Mouse (Mus musculus) forebrain, embryonic 11.5 days (tissue): ENCODE measurements around the gene Hjurp. TPM values are rescaled to one million over a fixed set of nuclear protein-coding genes. Genes with fewer than 3 reads are reported as not detected.

ENCODE experiments used
- ATAC-seq: fragments of 200-750 bp; cut with Nextera tagmentation; replicated peaks from 2 replicates; pipeline ENCODE4 v1.8.0; 2017; ENCODE audit warnings: moderate TSS enrichment; ENCODE audit not compliant: low FRiP score
- DNase-seq: peaks from one replicate; pipeline ENCODE4 v3.0.0-alpha.2; 2017; ENCODE audit warnings: low spot score
- H3K27ac ChIP-seq: fragments of 300-500 bp; sonication (generic); 2 replicates; pipeline ENCODE4 v1.5.1; 2014; ENCODE audit warnings: low read depth, low read length
- H3K27me3 ChIP-seq: fragments of 300-500 bp; sonication (generic); 2 replicates; pipeline ENCODE4 v1.6.1; 2014; ENCODE audit warnings: mild to moderate bottlenecking, low read length, mixed read lengths; ENCODE audit not compliant: control insufficient read depth, insufficient read depth
- H3K36me3 ChIP-seq: fragments of 300-500 bp; sonication (generic); 2 replicates; pipeline ENCODE4 v1.6.1; 2014; ENCODE audit warnings: mild to moderate bottlenecking, low read length, moderate library complexity, mixed read lengths; ENCODE audit not compliant: control insufficient read depth, insufficient read depth
- H3K4me1 ChIP-seq: fragments of 300-500 bp; sonication (generic); replicated peaks from 2 replicates; pipeline ENCODE4 v1.6.1; 2014; ENCODE audit warnings: low read length, mixed read lengths; ENCODE audit not compliant: control insufficient read depth, insufficient read depth
- H3K4me2 ChIP-seq: fragments of 300-500 bp; sonication (generic); 2 replicates; pipeline ENCODE4 v1.6.1; 2014; ENCODE audit warnings: low read depth, mild to moderate bottlenecking, low read length, moderate library complexity, mixed read lengths; ENCODE audit not compliant: severe bottlenecking
- H3K4me3 ChIP-seq: fragments of 300-500 bp; sonication (generic); 2 replicates; pipeline ENCODE4 v1.5.1; 2014; ENCODE audit warnings: low read depth, low read length
- H3K9ac ChIP-seq: fragments of 300-500 bp; sonication (generic); 2 replicates; pipeline ENCODE4 v1.6.1; 2014; ENCODE audit warnings: low read length
- H3K9me3 ChIP-seq: fragments of 300-500 bp; sonication (generic); 2 replicates; pipeline ENCODE4 v1.6.1; 2016; ENCODE audit warnings: low read length, mixed read lengths; ENCODE audit not compliant: control insufficient read depth
- WGBS: fragments of 180-500 bp; shearing (Covaris S2); extraction: QIAGEN DNeasy Blood & Tissue Kit; methylation state at CpG from one replicate; pipeline ENCODE4 v1.1.7; 2014; 5-methylcytosine and 5-hydroxymethylcytosine counted together
- polyA plus RNA-seq: library from polyadenylated mRNA; unstranded; fragments of >200 nt; fragmentation: Nextera tagmentation; extraction: Ambion mirVana; gene quantifications from 2 replicates; pipeline ENCODE4 v1.2.1, GENCODE M21; 2014

The Hjurp gene
- polyA plus RNA-seq, 1 experiment from 2014 or later: 223 TPM

DNA sequence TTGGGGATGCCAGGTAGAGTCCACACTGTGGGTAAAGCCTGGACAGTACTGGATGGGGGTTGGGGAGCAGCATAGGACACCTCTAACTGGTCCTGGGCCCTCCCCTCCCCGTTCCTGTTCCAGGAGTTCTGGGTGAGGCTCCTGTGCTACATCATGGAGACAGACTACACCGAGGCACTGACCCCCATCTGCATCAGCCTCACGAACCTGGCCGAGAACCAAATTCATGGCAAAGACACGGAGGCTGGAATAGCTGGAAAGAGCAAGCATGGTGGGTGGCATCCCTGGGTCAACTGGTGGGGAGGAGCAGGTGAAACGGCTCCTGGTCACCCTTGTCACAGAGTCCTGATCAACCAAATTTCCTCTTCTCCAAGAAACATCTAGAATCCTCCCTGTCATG is 38.7 kb downstream of the Hjurp start:
- Histone ChIP-seq H3K4me1 (no peaks in the 10 kb centered on the region), H3K27me3 (no peaks in the 10 kb centered on the region), H3K9me3 (peaks cover 92% of the 10 kb centered on the region), H3K4me3 (no peak overlapping the region), H3K4me2 (no peak overlapping the region), H3K9ac (no peak overlapping the region), H3K36me3 (no peaks in the 10 kb centered on the region), H3K27ac (no peak overlapping the region)
- ATAC-seq (no peak), DNase-seq (no peak)
- 76% methylated on average over 6 of the region's 6 CpGs for WGBS

DNA sequence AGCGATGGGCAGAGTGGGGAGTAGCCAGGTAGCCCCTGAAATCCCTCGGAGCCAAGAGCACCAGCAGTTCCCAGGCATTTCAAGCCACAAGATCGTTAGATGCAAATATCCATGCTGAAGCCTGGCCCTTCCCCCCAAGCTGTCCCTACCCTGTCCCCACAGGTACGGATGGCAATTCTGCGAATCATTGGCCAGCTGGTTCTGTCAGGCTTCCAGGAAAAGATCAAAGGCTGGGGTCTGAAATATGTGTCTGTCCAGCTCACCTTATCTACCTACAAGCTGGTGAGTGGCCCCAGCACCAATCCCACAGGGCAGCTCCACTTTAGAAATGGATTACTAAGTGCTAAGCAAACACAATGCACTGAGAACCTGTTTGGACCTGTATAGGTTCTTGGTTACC is 40.1 kb downstream of the Hjurp start:
- H3K4me1 ChIP-seq: no peaks in the 10 kb centered on the region
- no peak overlapping the region for H3K4me2 ChIP-seq
- H3K27me3 ChIP-seq: no peaks in the 10 kb centered on the region
- H3K4me3 ChIP-seq: no peak overlapping the region
- no peaks in the 10 kb centered on the region for H3K36me3 ChIP-seq
- no peak overlapping the region for H3K9ac ChIP-seq
- no peak overlapping the region for H3K27ac ChIP-seq
- peaks cover 93% of the 10 kb centered on the region for H3K9me3 ChIP-seq
- ATAC-seq (no peak), DNase-seq (no peak)
- WGBS: 80% methylated on average over 5 of the region's 5 CpGs

- Histone ChIP-seq H3K27me3 (no peaks in the 10 kb centered on the region), H3K36me3 (no peaks in the 10 kb centered on the region), H3K9me3 (peaks cover 96% of the 10 kb centered on the region), H3K27ac (no peak overlapping the region), H3K4me1 (no peaks in the 10 kb centered on the region), H3K9ac (no peak overlapping the region), H3K4me2 (no peak overlapping the region), H3K4me3 (no peak overlapping the region)
- WGBS: 69% methylated on average over 4 of the region's 4 CpGs
- DNase-seq (no peak), ATAC-seq (no peak)
Measured at GRCm38 (mm10) chr1:88235894-88236415, 41.5 kb downstream of the Hjurp start.

DNA sequence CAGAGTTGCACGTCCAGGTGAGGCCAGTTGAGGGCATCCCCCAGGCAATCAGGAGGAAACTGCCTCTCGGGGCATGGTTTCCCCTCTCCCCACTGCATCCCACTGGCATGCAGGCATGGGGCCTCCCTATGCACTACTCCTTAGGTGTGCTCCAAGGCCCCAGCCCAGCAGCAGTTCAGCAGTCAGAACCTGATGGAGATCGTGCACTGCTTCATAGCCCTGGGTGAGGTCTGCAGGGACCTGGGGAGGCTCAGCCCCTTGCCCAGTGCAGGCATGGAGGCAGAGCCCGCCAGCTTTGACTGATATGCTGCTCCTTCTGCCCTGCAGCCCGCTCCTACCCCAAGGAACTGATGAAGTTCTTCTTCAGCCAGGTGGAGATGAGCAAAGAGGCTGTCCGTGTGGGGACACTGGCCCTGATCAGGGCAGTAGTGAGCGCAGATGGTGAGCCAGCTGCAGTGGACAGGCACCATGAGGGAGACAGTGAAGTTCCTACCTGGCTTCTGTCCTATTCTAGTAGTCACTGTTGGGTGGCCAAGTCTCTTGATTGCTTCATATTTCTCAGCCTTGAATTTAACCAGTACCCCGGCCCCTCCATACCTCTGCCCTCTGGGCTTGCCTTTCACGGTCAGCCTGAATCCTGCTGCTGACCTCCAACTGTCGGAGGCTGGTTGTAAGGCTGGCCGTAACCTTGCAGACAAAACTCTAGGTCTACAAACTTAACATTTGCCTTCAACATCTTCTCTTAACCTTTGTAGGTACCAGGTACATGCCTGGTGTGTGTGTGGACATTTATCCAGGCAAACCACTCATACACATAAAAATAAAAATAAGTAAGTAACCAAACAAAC is 42.2 kb downstream of the Hjurp start:
- WGBS: 67% methylated on average over 11 of the region's 11 CpGs
- no peak for ATAC-seq

DNA sequence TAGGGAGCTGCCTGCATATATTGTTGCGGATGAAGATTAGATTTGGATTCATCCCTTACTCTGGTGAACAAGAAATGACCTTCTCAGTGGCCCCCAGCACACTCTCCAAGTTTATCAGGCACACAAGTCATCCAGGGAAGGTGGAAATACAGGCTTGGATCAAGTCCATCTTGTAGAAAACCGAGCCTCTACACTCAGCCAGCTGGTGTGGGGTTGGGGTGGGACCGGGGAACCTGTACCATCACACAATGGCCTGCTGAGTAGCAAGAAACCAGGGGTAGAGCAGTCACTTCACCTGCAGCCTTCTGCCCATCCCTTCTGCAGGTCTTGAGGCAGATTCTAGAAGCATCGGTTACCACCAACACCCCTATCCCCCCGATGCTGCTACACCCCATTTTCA is 42.8 kb downstream of the Hjurp start:
- DNase-seq: no peak
- no peak overlapping the region for H3K9ac ChIP-seq
- H3K27ac ChIP-seq: no peak overlapping the region
- no peak overlapping the region for H3K4me3 ChIP-seq
- H3K4me1 ChIP-seq: no peaks in the 10 kb centered on the region
- H3K4me2 ChIP-seq: no peak overlapping the region
- H3K27me3 ChIP-seq: no peaks in the 10 kb centered on the region
- WGBS: 47% methylated on average over 5 of the region's 5 CpGs
- peaks cover 96% of the 10 kb centered on the region for H3K9me3 ChIP-seq
- no peak for ATAC-seq
- H3K36me3 ChIP-seq: no peaks in the 10 kb centered on the region

More for the DNA sequence above, 42.2 kb downstream of the Hjurp start:
- Histone ChIP-seq H3K36me3 (no peaks in the 10 kb centered on the region), H3K27ac (no peak overlapping the region), H3K4me3 (no peak overlapping the region), H3K4me1 (no peaks in the 10 kb centered on the region), H3K27me3 (no peaks in the 10 kb centered on the region), H3K9ac (no peak overlapping the region), H3K4me2 (no peak overlapping the region), H3K9me3 (peaks cover 96% of the 10 kb centered on the region)
- no peak for DNase-seq

GRCm38 (mm10) chr1:88234248-88234610 is 43.2 kb downstream of the Hjurp start:
- ATAC-seq (no peak), DNase-seq (no peak)
- peaks cover 96% of the 10 kb centered on the region for H3K9me3 ChIP-seq
- no peak overlapping the region for H3K9ac ChIP-seq
- no peaks in the 10 kb centered on the region for H3K36me3 ChIP-seq
- no peaks in the 10 kb centered on the region for H3K27me3 ChIP-seq
- H3K4me3 ChIP-seq: no peak overlapping the region
- 64% methylated on average over 4 of the region's 4 CpGs for WGBS
- H3K27ac ChIP-seq: no peak overlapping the region
- no peak overlapping the region for H3K4me2 ChIP-seq
- no peaks in the 10 kb centered on the region for H3K4me1 ChIP-seq

GRCm38 (mm10) chr1:88233421-88234247 is 43.8 kb downstream of the Hjurp start:
- WGBS: 71% methylated on average over 14 of the region's 14 CpGs
- no peak for DNase-seq
- H3K9ac ChIP-seq: no peak overlapping the region
- no peak for ATAC-seq
- no peaks in the 10 kb centered on the region for H3K4me1 ChIP-seq
- no peaks in the 10 kb centered on the region for H3K36me3 ChIP-seq
- no peaks in the 10 kb centered on the region for H3K27me3 ChIP-seq
- H3K4me2 ChIP-seq: no peak overlapping the region
- no peak overlapping the region for H3K4me3 ChIP-seq
- no peak overlapping the region for H3K27ac ChIP-seq
- peaks cover 96% of the 10 kb centered on the region for H3K9me3 ChIP-seq

DNA sequence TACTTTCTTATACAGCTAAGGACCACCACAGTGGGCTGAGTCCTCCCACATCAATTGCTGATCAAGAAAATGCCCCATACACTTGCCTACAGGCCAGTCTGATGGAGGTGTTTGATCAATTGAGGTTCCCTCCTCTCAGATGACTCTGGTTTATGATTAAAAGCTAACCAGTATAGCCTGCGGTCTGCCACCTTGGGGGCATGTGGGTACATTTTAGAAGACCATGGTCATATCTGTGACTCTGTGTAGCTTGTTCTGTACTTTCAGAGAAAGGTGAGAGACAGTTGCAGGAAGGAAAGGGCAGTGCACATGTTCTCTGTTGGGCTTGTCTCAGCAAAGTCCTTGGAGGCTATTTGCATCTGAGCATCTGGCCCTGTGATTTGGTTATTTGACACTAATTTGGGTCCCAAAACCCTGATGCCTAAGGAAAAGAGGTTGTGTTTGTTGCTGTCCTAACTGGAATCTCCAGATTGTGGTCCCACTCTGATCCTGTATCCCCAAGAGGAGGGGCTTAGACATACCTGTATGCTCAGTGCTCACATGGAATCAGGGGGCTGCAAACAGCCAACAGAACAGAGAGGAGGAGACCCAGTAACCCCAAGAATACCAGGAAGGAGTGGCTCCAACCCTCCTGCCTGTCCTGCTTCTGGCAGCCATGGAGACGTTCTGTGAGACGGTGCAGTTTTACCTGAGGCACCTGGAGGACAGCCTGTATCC is 44.6 kb downstream of the Hjurp start:
- WGBS: 63% methylated on average over 3 of the region's 3 CpGs
- H3K27me3 ChIP-seq: no peaks in the 10 kb centered on the region
- no peaks in the 10 kb centered on the region for H3K36me3 ChIP-seq
- H3K9me3 ChIP-seq: peaks cover 97% of the 10 kb centered on the region
- DNase-seq (no peak), ATAC-seq (no peak)
- H3K4me3 ChIP-seq: no peak overlapping the region
- no peak overlapping the region for H3K9ac ChIP-seq
- no peak overlapping the region for H3K27ac ChIP-seq
- H3K4me1 ChIP-seq: no peaks in the 10 kb centered on the region
- no peak overlapping the region for H3K4me2 ChIP-seq
